Mouse (Mus musculus): ENCODE measurements around the gene Hps6. TPM values are rescaled to one million over a fixed set of nuclear protein-coding genes. Genes with fewer than 3 reads are reported as not detected.

The Hps6 gene
- polyA plus RNA-seq, 1 experiment from 2014 or later, result 4.1 TPM

GRCm38 (mm10) chr19:46039478-46039877 is 36.2 kb downstream of the Hps6 start:
- H3K27me3 ChIP-seq (ENCODE audit: control insufficient read depth, insufficient read depth, low read length), result no peaks in the 10 kb centered on the region
- peak overlapping the region; percentile 95 for H3K27ac ChIP-seq (ENCODE audit: low read length)
- peaks cover 62% of the 10 kb centered on the region for H3K4me1 ChIP-seq (ENCODE audit: control insufficient read depth, insufficient read depth, low read length)
- no peaks in the 10 kb centered on the region for H3K9me3 ChIP-seq (ENCODE audit: control insufficient read depth, low read depth, low read length)
- peak overlapping the region; percentile 94 for H3K9ac ChIP-seq (replicated peaks; ENCODE audit: low read depth, low read length)
- peak; percentile 80 for ATAC-seq (ENCODE audit: insufficient number of reproducible peaks, insufficient read depth, low FRiP score, low read depth)
- peaks cover 23% of the 10 kb centered on the region for H3K36me3 ChIP-seq (ENCODE audit: control insufficient read depth, insufficient read depth, low read length)
- 2% methylated on average over 13 of the region's 30 CpGs for WGBS
- H3K4me3 ChIP-seq (ENCODE audit: low read depth, low read length), result peak overlapping the region; percentile 90
- H3K4me2 ChIP-seq (replicated peaks; ENCODE audit: low read depth, low read length), result peak overlapping the region; percentile 98

GRCm38 (mm10) chr19:46040149-46040902 is 37.0 kb downstream of the Hps6 start:
- WGBS, result 35% methylated on average over 14 of the region's 14 CpGs
- H3K4me2 ChIP-seq (replicated peaks; ENCODE audit: low read depth, low read length), result peak overlapping the region; percentile 98
- no peaks in the 10 kb centered on the region for H3K9me3 ChIP-seq (ENCODE audit: control insufficient read depth, low read depth, low read length)
- H3K4me3 ChIP-seq (ENCODE audit: low read depth, low read length), result peak overlapping the region; percentile 90
- H3K9ac ChIP-seq (replicated peaks; ENCODE audit: low read depth, low read length), result no peak overlapping the region
- H3K4me1 ChIP-seq (ENCODE audit: control insufficient read depth, insufficient read depth, low read length), result peaks cover 62% of the 10 kb centered on the region
- no peaks in the 10 kb centered on the region for H3K27me3 ChIP-seq (ENCODE audit: control insufficient read depth, insufficient read depth, low read length)
- no peak for ATAC-seq (ENCODE audit: insufficient number of reproducible peaks, insufficient read depth, low FRiP score, low read depth)
- peak overlapping the region; percentile 95 for H3K27ac ChIP-seq (ENCODE audit: low read length)
- H3K36me3 ChIP-seq (ENCODE audit: control insufficient read depth, insufficient read depth, low read length), result peaks cover 14% of the 10 kb centered on the region

- Histone ChIP-seq H3K4me3 (ENCODE audit: low read depth, low read length) (peak overlapping the region; percentile 27), H3K4me2 (replicated peaks; ENCODE audit: low read depth, low read length) (peak overlapping the region; percentile 82), H3K36me3 (ENCODE audit: control insufficient read depth, insufficient read depth, low read length) (peaks cover 3% of the 10 kb centered on the region; the same call in 1 of the 2 replicates), H3K27me3 (ENCODE audit: control insufficient read depth, insufficient read depth, low read length) (no peaks in the 10 kb centered on the region), H3K9me3 (ENCODE audit: control insufficient read depth, low read depth, low read length) (no peaks in the 10 kb centered on the region), H3K4me1 (ENCODE audit: control insufficient read depth, insufficient read depth, low read length) (peaks cover 63% of the 10 kb centered on the region), H3K27ac (ENCODE audit: low read length) (peak overlapping the region; percentile 92), H3K9ac (replicated peaks; ENCODE audit: low read depth, low read length) (peak overlapping the region; percentile 26; the same call in 1 of the 2 replicates)
- ATAC-seq (ENCODE audit: insufficient number of reproducible peaks, insufficient read depth, low FRiP score, low read depth), result no peak
- WGBS, result 14% methylated on average over 7 of the region's 7 CpGs
These were observed 38.1 kb downstream of the Hps6 start for GRCm38 (mm10) chr19:46041299-46041932.

GRCm38 (mm10) chr19:46041933-46042475 is 38.7 kb downstream of the Hps6 start:
- 0% methylated on average over 10 of the region's 14 CpGs for WGBS
- peak; percentile 14; the same call in 1 of the 2 replicates for ATAC-seq (ENCODE audit: insufficient number of reproducible peaks, insufficient read depth, low FRiP score, low read depth)
- Histone ChIP-seq H3K9ac (replicated peaks; ENCODE audit: low read depth, low read length) (peak overlapping the region; percentile 26; the same call in 1 of the 2 replicates), H3K27me3 (ENCODE audit: control insufficient read depth, insufficient read depth, low read length) (no peaks in the 10 kb centered on the region), H3K4me1 (ENCODE audit: control insufficient read depth, insufficient read depth, low read length) (peaks cover 62% of the 10 kb centered on the region), H3K4me2 (replicated peaks; ENCODE audit: low read depth, low read length) (peak overlapping the region; percentile 82), H3K4me3 (ENCODE audit: low read depth, low read length) (peak overlapping the region; percentile 27), H3K36me3 (ENCODE audit: control insufficient read depth, insufficient read depth, low read length) (no peaks in the 10 kb centered on the region), H3K9me3 (ENCODE audit: control insufficient read depth, low read depth, low read length) (no peaks in the 10 kb centered on the region), H3K27ac (ENCODE audit: low read length) (peak overlapping the region; percentile 92)

- peak overlapping the region; percentile 26; the same call in 1 of the 2 replicates for H3K9ac ChIP-seq (replicated peaks; ENCODE audit: low read depth, low read length)
- H3K4me1 ChIP-seq (ENCODE audit: control insufficient read depth, insufficient read depth, low read length), result peaks cover 57% of the 10 kb centered on the region
- H3K27me3 ChIP-seq (ENCODE audit: control insufficient read depth, insufficient read depth, low read length), result no peaks in the 10 kb centered on the region
- no peaks in the 10 kb centered on the region for H3K36me3 ChIP-seq (ENCODE audit: control insufficient read depth, insufficient read depth, low read length)
- no peaks in the 10 kb centered on the region for H3K9me3 ChIP-seq (ENCODE audit: control insufficient read depth, low read depth, low read length)
- WGBS, result 5% methylated on average over 6 of the region's 6 CpGs
- ATAC-seq (ENCODE audit: insufficient number of reproducible peaks, insufficient read depth, low FRiP score, low read depth), result no peak
- H3K4me3 ChIP-seq (ENCODE audit: low read depth, low read length), result peak overlapping the region; percentile 27
- H3K27ac ChIP-seq (ENCODE audit: low read length), result peak overlapping the region; percentile 92
- peak overlapping the region; percentile 82 for H3K4me2 ChIP-seq (replicated peaks; ENCODE audit: low read depth, low read length)
These were observed 39.2 kb downstream of the Hps6 start for GRCm38 (mm10) chr19:46042476-46043011.

GRCm38 (mm10) chr19:46043380-46043779 is 40.1 kb downstream of the Hps6 start:
- H3K27me3 ChIP-seq (ENCODE audit: control insufficient read depth, insufficient read depth, low read length), result no peaks in the 10 kb centered on the region
- H3K27ac ChIP-seq (ENCODE audit: low read length), result peak overlapping the region; percentile 92; the same call in 1 of the 2 replicates
- no peak overlapping the region; the same call in 1 of the 2 replicates for H3K9ac ChIP-seq (replicated peaks; ENCODE audit: low read depth, low read length)
- peak overlapping the region; percentile 82 for H3K4me3 ChIP-seq (ENCODE audit: low read depth, low read length)
- no peaks in the 10 kb centered on the region for H3K36me3 ChIP-seq (ENCODE audit: control insufficient read depth, insufficient read depth, low read length)
- H3K4me2 ChIP-seq (replicated peaks; ENCODE audit: low read depth, low read length), result peak overlapping the region; percentile 82
- H3K4me1 ChIP-seq (ENCODE audit: control insufficient read depth, insufficient read depth, low read length), result peaks cover 52% of the 10 kb centered on the region
- no peaks in the 10 kb centered on the region for H3K9me3 ChIP-seq (ENCODE audit: control insufficient read depth, low read depth, low read length)
- WGBS, result 61% methylated on average over 7 of the region's 7 CpGs
- ATAC-seq (ENCODE audit: insufficient number of reproducible peaks, insufficient read depth, low FRiP score, low read depth), result no peak

- Histone ChIP-seq H3K27me3 (ENCODE audit: control insufficient read depth, insufficient read depth, low read length) (no peaks in the 10 kb centered on the region), H3K9ac (replicated peaks; ENCODE audit: low read depth, low read length) (peak within 1 kb of the TSS; percentile 96), H3K4me2 (replicated peaks; ENCODE audit: low read depth, low read length) (peak within 1 kb of the TSS; percentile 82), H3K27ac (ENCODE audit: low read length) (peak within 1 kb of the TSS; percentile 92), H3K9me3 (ENCODE audit: control insufficient read depth, low read depth, low read length) (no peaks in the 10 kb centered on the region), H3K4me3 (ENCODE audit: low read depth, low read length) (peak within 1 kb of the TSS; percentile 82), H3K36me3 (ENCODE audit: control insufficient read depth, insufficient read depth, low read length) (no peaks in the 10 kb centered on the region), H3K4me1 (ENCODE audit: control insufficient read depth, insufficient read depth, low read length) (peaks cover 52% of the 10 kb centered on the region)
- ATAC-seq (ENCODE audit: insufficient number of reproducible peaks, insufficient read depth, low FRiP score, low read depth), result no peak
- WGBS, result under 1% methylated on average over 22 of the region's 34 CpGs
These were observed 41.1 kb downstream of the Hps6 start, which contains the start of gene Pprc1 for GRCm38 (mm10) chr19:46044271-46044992. Pprc1 (plus strand) TSS chr19:46044886.
